Mouse (Mus musculus): ENCODE data around the gene Srd5a2. TPM values are rescaled to one million over a fixed set of nuclear protein-coding genes. Genes with fewer than 3 reads are reported as not detected.
"Not testable (repeated sequence)": the region's sequence is repeated elsewhere in the genome, so short reads cannot be mapped to it uniquely, and the experiment has no call there.

Srd5a2 gene
- total RNA-seq (2021): not detected
- long read RNA-seq, experiment 1: 0 reads
- long read RNA-seq, experiment 2: 0 reads

- intact Hi-C loops (cut with DNase I; ENCODE audit: low total_unique reads): no loop called here
- no peak for DNase-seq
Measured at GRCm38 (mm10) chr17:74047210-74048082, at the start of gene Srd5a2. Srd5a2 (minus strand) TSS chr17:74047916.

- intact Hi-C loops (cut with DNase I; ENCODE audit: low total_unique reads): no loop called here
- DNase-seq: peak; percentile 6
Measured at GRCm38 (mm10) chr17:74088886-74089678, 41.4 kb upstream of the Srd5a2 start.

- intact Hi-C loops (cut with DNase I; ENCODE audit: low total_unique reads): no loop called here
- no peak for DNase-seq
Measured at GRCm38 (mm10) chr17:74088016-74088415, 40.3 kb upstream of the Srd5a2 start.

GRCm38 (mm10) chr17:74083370-74083769 is 35.7 kb upstream of the Srd5a2 start:
- intact Hi-C loops (cut with DNase I; ENCODE audit: low total_unique reads): no loop called here
- no peak for DNase-seq

GRCm38 (mm10) chr17:74080076-74080615 is 32.4 kb upstream of the Srd5a2 start:
- intact Hi-C loops (cut with DNase I; ENCODE audit: low total_unique reads): no loop called here
- no peak for DNase-seq

GRCm38 (mm10) chr17:74078776-74079495 is 31.2 kb upstream of the Srd5a2 start:
- intact Hi-C loops (cut with DNase I; ENCODE audit: low total_unique reads): no loop called here
- DNase-seq: no peak

GRCm38 (mm10) chr17:74073067-74073466 is 25.4 kb upstream of the Srd5a2 start:
- DNase-seq; intact Hi-C loops (cut with DNase I; ENCODE audit: low total_unique reads): not testable (repeated sequence)

- intact Hi-C loops (cut with DNase I; ENCODE audit: low total_unique reads); DNase-seq: not testable (repeated sequence)
Measured at GRCm38 (mm10) chr17:74062763-74063162, 15.0 kb upstream of the Srd5a2 start.

- intact Hi-C loops (cut with DNase I; ENCODE audit: low total_unique reads): no loop called here
Measured at GRCm38 (mm10) chr17:74048229-74048816, 607 bp upstream of the Srd5a2 start.

GRCm38 (mm10) chr17:74043754-74044153 is 4.0 kb downstream of the Srd5a2 start:
- no peak for DNase-seq
- intact Hi-C loops (cut with DNase I; ENCODE audit: low total_unique reads): no loop called here

More at GRCm38 (mm10) chr17:74048229-74048816, 607 bp upstream of the Srd5a2 start:
- DNase-seq: no peak

- DNase-seq: peak; percentile 73
- intact Hi-C loops (cut with DNase I; ENCODE audit: low total_unique reads): loop anchor here (10.0 kb wide), 2 partner anchors 126 to 274 kb away; partner anchors contain the start of gene Memo1
Measured at GRCm38 (mm10) chr17:74020526-74021203, 27.1 kb downstream of the Srd5a2 start.

- intact Hi-C loops (cut with DNase I; ENCODE audit: low total_unique reads): no loop called here
- no peak for DNase-seq
Measured at GRCm38 (mm10) chr17:74018281-74018680, 29.4 kb downstream of the Srd5a2 start.

GRCm38 (mm10) chr17:74017649-74018048 is 30.1 kb downstream of the Srd5a2 start:
- intact Hi-C loops (cut with DNase I; ENCODE audit: low total_unique reads): no loop called here
- no peak for DNase-seq

- intact Hi-C loops (cut with DNase I; ENCODE audit: low total_unique reads): no loop called here
- no peak for DNase-seq
Measured at GRCm38 (mm10) chr17:74015128-74015527, 32.6 kb downstream of the Srd5a2 start.

- intact Hi-C loops (cut with DNase I; ENCODE audit: low total_unique reads): no loop called here
- DNase-seq: no peak
Measured at GRCm38 (mm10) chr17:74008680-74009079, 39.0 kb downstream of the Srd5a2 start.

- DNase-seq: no peak
- intact Hi-C loops (cut with DNase I; ENCODE audit: low total_unique reads): no loop called here
Measured at GRCm38 (mm10) chr17:74007001-74007400, 40.7 kb downstream of the Srd5a2 start.

GRCm38 (mm10) chr17:74002396-74002795 is 45.3 kb downstream of the Srd5a2 start:
- no peak for DNase-seq
- intact Hi-C loops (cut with DNase I; ENCODE audit: low total_unique reads): no loop called here

GRCm38 (mm10) chr17:73995907-73996645 is 51.6 kb downstream of the Srd5a2 start:
- intact Hi-C loops (cut with DNase I; ENCODE audit: low total_unique reads): no loop called here
- no peak for DNase-seq
